In genomic region chr11:117809407-117810311, GRCm38 (mm10) we compare ENCODE assay signal across 7 mouse cellular contexts. TPM values are rescaled to one million over a fixed set of nuclear protein-coding genes. Genes with fewer than 3 reads are reported as not detected.
DNase-seq lines count a peak whose midpoint lies in the region; ATAC-seq and TF ChIP-seq lines count a peak whose summit lies in the region.

TSS of gene Gm20708 (plus strand) at chr11:117809668.
TSS of gene Syngr2 (plus strand) at chr11:117809668.

- peak within 1 kb of the TSS; percentile 41 for H3K9ac ChIP-seq in forebrain, postnatal 0 days
- H3K9ac ChIP-seq in hindbrain, embryonic 13.5 days = peak within 1 kb of the TSS; percentile 74
- peak within 1 kb of the TSS; percentile 69 for H3K9ac ChIP-seq in limb, embryonic 14.5 days (ENCODE audit: low read depth, low read length, severe bottlenecking)
- peak within 1 kb of the TSS; percentile 65 for H3K9ac ChIP-seq in midbrain, embryonic 13.5 days (replicated peaks)

- no peak for TF ChIP-seq CTCF in bone marrow, adult 2 months (IDR thresholded peaks at IDR 0.05; ENCODE audit: control insufficient read depth, insufficient read depth, low read length)
- no peak for TF ChIP-seq CTCF in forebrain, postnatal 0 days (IDR thresholded peaks at IDR 0.05; ENCODE audit: low read depth)

- peaks cover 12% of the 10 kb centered on the region for H3K4me1 ChIP-seq in bone marrow, adult 2 months (ENCODE audit: control insufficient read depth, insufficient read depth, low read length)
- peaks cover 7% of the 10 kb centered on the region; the same call in 1 of the 2 replicates for H3K4me1 ChIP-seq in forebrain, postnatal 0 days (ENCODE audit: insufficient read depth)
- peaks cover 24% of the 10 kb centered on the region for H3K4me1 ChIP-seq in hindbrain, embryonic 13.5 days (replicated peaks)
- peaks cover 13% of the 10 kb centered on the region for H3K4me1 ChIP-seq in limb, embryonic 14.5 days (ENCODE audit: control insufficient read depth, insufficient read depth, low read length)
- H3K4me1 ChIP-seq in midbrain, embryonic 13.5 days (replicated peaks) = peaks cover 24% of the 10 kb centered on the region

- peaks cover 7% of the 10 kb centered on the region; the same call in 1 of the 2 replicates for H3K27me3 ChIP-seq in forebrain, postnatal 0 days (ENCODE audit: insufficient read depth, low read length)
- peaks cover 25% of the 10 kb centered on the region for H3K27me3 ChIP-seq in hindbrain, embryonic 13.5 days
- no peaks in the 10 kb centered on the region for H3K27me3 ChIP-seq in limb, embryonic 14.5 days (ENCODE audit: control insufficient read depth, insufficient read depth, low read length)
- peaks cover 23% of the 10 kb centered on the region for H3K27me3 ChIP-seq in midbrain, embryonic 13.5 days
- H3K27me3 ChIP-seq in splenic B cell, adult 2 months (ENCODE audit: control insufficient read depth, insufficient read depth, low read length, poor library complexity, severe bottlenecking) = no peaks in the 10 kb centered on the region

- peak within 1 kb of the TSS; percentile 86 for H3K27ac ChIP-seq in bone marrow, adult 2 months (ENCODE audit: control insufficient read depth, insufficient read depth, low read depth, low read length, poor library complexity)
- no peak within 1 kb of the TSS for H3K27ac ChIP-seq in forebrain, postnatal 0 days (ENCODE audit: low read depth, low read length)
- no peak within 1 kb of the TSS for H3K27ac ChIP-seq in hindbrain, embryonic 13.5 days
- peak within 1 kb of the TSS; percentile 44; the same call in 1 of the 2 replicates for H3K27ac ChIP-seq in limb, embryonic 14.5 days (replicated peaks; ENCODE audit: low read depth, low read length)
- H3K27ac ChIP-seq in midbrain, embryonic 13.5 days = no peak within 1 kb of the TSS; the same call in 1 of the 2 replicates

- no peaks in the 10 kb centered on the region for H3K9me3 ChIP-seq in forebrain, postnatal 0 days (ENCODE audit: low read length)
- no peaks in the 10 kb centered on the region for H3K9me3 ChIP-seq in hindbrain, embryonic 13.5 days
- H3K9me3 ChIP-seq in limb, embryonic 14.5 days (ENCODE audit: control insufficient read depth, low read length) = no peaks in the 10 kb centered on the region
- H3K9me3 ChIP-seq in midbrain, embryonic 13.5 days = no peaks in the 10 kb centered on the region

- H3K4me3 ChIP-seq in bone marrow, adult 2 months (replicated peaks; ENCODE audit: control insufficient read depth, low read depth, low read length) = peak within 1 kb of the TSS; percentile 74
- peak within 1 kb of the TSS; percentile 55 for H3K4me3 ChIP-seq in forebrain, postnatal 0 days (ENCODE audit: low read depth, low read length)
- peak within 1 kb of the TSS; percentile 56 for H3K4me3 ChIP-seq in hindbrain, embryonic 13.5 days
- H3K4me3 ChIP-seq in limb, embryonic 14.5 days (replicated peaks; ENCODE audit: low read length) = peak within 1 kb of the TSS; percentile 82
- peak within 1 kb of the TSS; percentile 61 for H3K4me3 ChIP-seq in midbrain, embryonic 13.5 days (replicated peaks)

- TF ChIP-seq POLR2A in bone marrow, adult 2 months (IDR thresholded peaks at IDR 0.05; ENCODE audit: borderline replicate concordance, control insufficient read depth, low read depth, low read length) = peak; percentile 76; the same call in 1 of the 2 replicates
- TF ChIP-seq POLR2A in limb, embryonic 14.5 days (IDR thresholded peaks at IDR 0.05; ENCODE audit: borderline replicate concordance, extremely low read depth, insufficient read depth, insufficient read length) = 0 out of 2 replicates have a peak, but pooled peaks have one; percentile 16

- no peaks in the 10 kb centered on the region for H3K36me3 ChIP-seq in forebrain, postnatal 0 days (ENCODE audit: insufficient read depth)
- peaks cover 4% of the 10 kb centered on the region; the same call in 1 of the 2 replicates for H3K36me3 ChIP-seq in hindbrain, embryonic 13.5 days
- peaks cover 27% of the 10 kb centered on the region for H3K36me3 ChIP-seq in limb, embryonic 14.5 days (ENCODE audit: control insufficient read depth, insufficient read depth, low read length)
- peaks cover 14% of the 10 kb centered on the region for H3K36me3 ChIP-seq in midbrain, embryonic 13.5 days
- H3K36me3 ChIP-seq in splenic B cell, adult 2 months (ENCODE audit: control insufficient read depth, insufficient read depth, low read length, poor library complexity, severe bottlenecking) = peaks cover 6% of the 10 kb centered on the region

- WGBS in bone marrow, adult 2 months = under 1% methylated on average over 75 of the region's 75 CpGs
- 1% methylated on average over 72 of the region's 75 CpGs for WGBS in forebrain, postnatal 0 days
- under 1% methylated on average over 68 of the region's 75 CpGs for WGBS in hindbrain, embryonic 13.5 days
- under 1% methylated on average over 46 of the region's 75 CpGs for WGBS in limb, embryonic 14.5 days
- under 1% methylated on average over 75 of the region's 75 CpGs for WGBS in midbrain, embryonic 13.5 days

- peak; percentile 38 for DNase-seq in MEL-GATA-1-ER (ENCODE audit: extremely low read depth, low read depth)
- DNase-seq in forebrain, postnatal 0 days = peak; percentile 76
- peak; percentile 71 for DNase-seq in limb, embryonic 14.5 days (ENCODE audit: low spot score)
- DNase-seq in splenic B cell, adult 2 months (ENCODE audit: low read depth, low spot score) = peak; percentile 73

- peak within 1 kb of the TSS; percentile 96 for H3K4me2 ChIP-seq in forebrain, postnatal 0 days (ENCODE audit: low read depth)
- H3K4me2 ChIP-seq in hindbrain, embryonic 13.5 days = peak within 1 kb of the TSS; percentile 90
- peak within 1 kb of the TSS; percentile 88 for H3K4me2 ChIP-seq in limb, embryonic 14.5 days (replicated peaks; ENCODE audit: low read depth, low read length, severe bottlenecking)
- peak within 1 kb of the TSS; percentile 93 for H3K4me2 ChIP-seq in midbrain, embryonic 13.5 days (replicated peaks)

- peak; percentile 64 for ATAC-seq in forebrain, postnatal 0 days
- ATAC-seq in hindbrain, embryonic 13.5 days (ENCODE audit: low FRiP score) = peak; percentile 57
- ATAC-seq in limb, embryonic 14.5 days (ENCODE audit: low FRiP score, low read depth) = peak; percentile 76
- ATAC-seq in midbrain, embryonic 13.5 days = peak; percentile 77

RNA-seq across cellular contexts. Expression of gene Gm20708, which starts in this region (rescaled TPM):
- polyA plus RNA-seq in bone marrow, adult 2 months (2011; ENCODE audit: insufficient read depth, insufficient read length, low replicate concordance, missing spikeins) = 9.5 and 12.3 TPM in 2 replicates
- total RNA-seq in forebrain, postnatal 0 days (2014; rRNA removed) = 1.5 and 2.0 TPM in 2 replicates
- polyA plus RNA-seq in forebrain, postnatal 0 days (2015; fragmentation: Nextera tagmentation; extraction: Ambion mirVana) = 0.52 and 1.1 TPM in 2 replicates
- 0.70 and 0.74 TPM in 2 replicates for polyA plus RNA-seq in hindbrain, embryonic 13.5 days (2015; fragmentation: Nextera tagmentation; extraction: Ambion mirVana)
- polyA plus RNA-seq in limb, embryonic 14.5 days (2012; rRNA removed) = 0.17 and 0.62 TPM in 2 replicates
- 0.59 and 0.92 TPM in 2 replicates for polyA plus RNA-seq in limb, embryonic 14.5 days (2014; fragmentation: Nextera tagmentation; extraction: Ambion mirVana)
- 0.55 and 0.70 TPM in 2 replicates for polyA plus RNA-seq in midbrain, embryonic 13.5 days (2015; fragmentation: Nextera tagmentation; extraction: Ambion mirVana)

RNA-seq across cellular contexts. Expression of gene Syngr2, which starts in this region (rescaled TPM):
- 56.0 and 120 TPM in 2 replicates for polyA plus RNA-seq in bone marrow, adult 2 months (2011; ENCODE audit: insufficient read depth, insufficient read length, low replicate concordance, missing spikeins)
- 11.8 and 16.9 TPM in 2 replicates for total RNA-seq in forebrain, postnatal 0 days (2014; rRNA removed)
- polyA plus RNA-seq in forebrain, postnatal 0 days (2015; fragmentation: Nextera tagmentation; extraction: Ambion mirVana) = 14.4 and 15.7 TPM in 2 replicates
- 14.6 and 16.5 TPM in 2 replicates for polyA plus RNA-seq in hindbrain, embryonic 13.5 days (2015; fragmentation: Nextera tagmentation; extraction: Ambion mirVana)
- polyA plus RNA-seq in limb, embryonic 14.5 days (2012; rRNA removed) = 41.4 and 58.5 TPM in 2 replicates
- polyA plus RNA-seq in limb, embryonic 14.5 days (2014; fragmentation: Nextera tagmentation; extraction: Ambion mirVana) = 68.3 and 75.8 TPM in 2 replicates
- 14.3 and 15.0 TPM in 2 replicates for polyA plus RNA-seq in midbrain, embryonic 13.5 days (2015; fragmentation: Nextera tagmentation; extraction: Ambion mirVana)

Comparison
In these comparisons a context has a peak if more than half of its experiments do, and no peak if none do; other contexts are left out.
1. H3K27ac ChIP-seq: peak in bone marrow, adult 2 months (single experiment) and limb, embryonic 14.5 days (single experiment); none in forebrain, postnatal 0 days (single experiment), hindbrain, embryonic 13.5 days (single experiment) and midbrain, embryonic 13.5 days (single experiment).
2. Peak in every context shown above with its lines, with median percentiles within 50 percentile points of each other: DNase-seq, H3K4me3 ChIP-seq, ATAC-seq, H3K4me2 ChIP-seq and H3K9ac ChIP-seq.